Mouse (Mus musculus) CD4-positive, CD25-positive, alpha-beta regulatory T cell, adult 4 months (primary cell): ENCODE data around the gene Pold3. TPM values are rescaled to one million over a fixed set of nuclear protein-coding genes. Genes with fewer than 3 reads are reported as not detected.

Experiments
- ATAC-seq: one replicate; pipeline ENCODE4 v1.8.0; 2017
- polyA plus RNA-seq, 2 experiments: library from polyadenylated mRNA; unstranded; fragments of 100-300 nt; shearing (Covaris generic); gene quantifications; one replicate each; pipeline ENCODE4 v1.2.1; 2017

Gene Pold3
- 10 to 100 TPM; 37.3 to 46.3 TPM for polyA plus RNA-seq

DNA sequence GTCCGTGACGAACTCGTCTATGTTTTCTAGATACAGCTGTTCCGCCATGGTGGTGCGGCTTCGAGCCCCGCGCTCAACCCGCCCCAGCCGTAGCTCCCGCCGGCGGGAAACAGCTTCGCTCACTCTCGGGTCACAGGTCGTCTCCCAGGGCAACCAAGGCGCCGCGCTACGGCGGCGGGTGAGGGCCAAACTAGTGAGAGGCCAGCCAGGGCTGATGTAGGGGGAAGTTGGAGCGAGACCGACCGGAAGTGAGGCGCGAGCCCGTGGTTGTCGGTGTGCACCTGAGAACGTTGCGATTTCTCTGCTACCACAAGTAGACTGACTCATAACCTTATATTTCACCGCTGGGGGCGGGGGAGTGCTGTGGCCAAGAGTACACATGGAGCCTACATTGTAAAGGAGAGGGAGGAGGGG, at the start of gene Pold3:
Pold3 (minus strand) TSS at position 190 of the 414 bp plus-strand sequence.
- ATAC-seq = peak; percentile 95

DNA sequence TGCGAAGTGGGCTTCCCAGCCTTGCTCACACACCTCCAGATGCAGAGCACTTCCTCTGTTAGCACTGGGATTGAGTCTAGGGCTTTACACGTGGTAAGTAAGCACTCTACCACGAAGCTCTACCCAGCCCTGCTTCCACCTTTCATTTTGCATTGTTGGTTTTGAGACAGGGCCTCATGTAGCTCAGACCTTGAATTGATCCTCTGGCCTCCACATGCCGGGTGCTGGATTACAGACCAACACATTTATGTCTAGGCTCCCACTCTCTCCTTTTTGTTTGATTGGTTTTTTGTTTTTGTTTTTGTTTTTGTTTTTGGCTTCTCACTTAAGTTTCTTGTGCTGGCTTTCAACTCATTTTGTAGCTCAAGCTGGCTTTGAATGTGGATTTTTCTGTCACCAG, 49.4 kb upstream of the Pold3 start:
- ATAC-seq = no peak

DNA sequence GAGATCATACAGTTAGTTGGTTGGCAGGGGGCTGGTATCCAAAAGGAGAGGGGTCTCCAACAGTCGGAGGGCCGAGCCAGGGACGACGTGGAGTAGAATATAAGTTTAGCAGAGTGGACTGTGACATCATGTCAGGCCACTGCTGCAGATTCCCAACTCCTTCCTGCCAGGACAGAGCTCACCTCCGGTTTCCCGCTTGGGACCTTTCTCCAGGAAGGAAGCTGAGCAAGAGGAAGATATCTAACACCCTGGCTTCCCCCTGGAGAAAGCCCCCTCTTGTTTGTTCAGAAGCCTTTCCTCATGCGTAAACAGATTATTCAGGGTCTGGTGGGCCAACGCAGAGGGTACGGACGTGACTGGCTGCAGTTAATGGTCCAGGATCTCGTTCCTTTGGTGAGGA, 47.3 kb upstream of the Pold3 start:
- ATAC-seq = no peak

DNA sequence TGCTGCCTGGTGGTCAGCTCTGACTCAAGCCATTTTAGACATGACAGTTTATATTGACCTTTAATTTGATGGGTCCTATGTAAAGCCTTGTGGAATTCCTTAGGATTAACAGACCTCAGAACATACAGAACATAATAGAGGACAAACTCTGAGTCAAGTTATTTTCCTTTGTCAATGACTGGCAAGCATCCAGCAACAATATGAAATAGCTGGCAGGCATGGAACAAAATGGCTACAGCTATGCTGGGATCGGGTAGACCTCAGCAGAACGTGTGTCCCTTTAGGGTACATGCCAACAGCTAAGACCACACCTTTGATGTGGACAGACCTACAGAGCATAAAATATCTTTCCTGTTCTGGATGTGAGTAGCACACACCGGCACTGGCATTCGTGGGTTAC, 42.1 kb upstream of the Pold3 start:
- ATAC-seq = no peak

DNA sequence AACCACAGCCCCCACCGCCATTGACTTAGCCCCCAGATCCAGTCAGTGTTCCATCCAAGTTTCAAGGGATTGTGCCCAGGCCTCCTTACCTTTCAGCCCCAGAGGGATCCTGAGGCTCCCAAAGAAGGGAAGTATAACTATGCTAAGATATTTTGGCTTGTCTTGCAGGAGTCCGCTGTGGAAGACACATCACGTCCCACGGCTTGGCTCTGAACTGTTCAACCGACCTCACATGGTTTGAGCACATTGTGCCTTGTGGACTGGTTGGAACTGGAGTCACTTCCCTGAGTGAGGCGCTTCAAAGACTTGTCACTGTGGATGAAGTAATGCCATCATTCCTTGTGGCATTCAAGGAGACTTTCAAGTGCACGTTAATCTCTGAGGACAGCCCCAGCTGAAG, 38.6 kb upstream of the Pold3 start:
- ATAC-seq = no peak

DNA sequence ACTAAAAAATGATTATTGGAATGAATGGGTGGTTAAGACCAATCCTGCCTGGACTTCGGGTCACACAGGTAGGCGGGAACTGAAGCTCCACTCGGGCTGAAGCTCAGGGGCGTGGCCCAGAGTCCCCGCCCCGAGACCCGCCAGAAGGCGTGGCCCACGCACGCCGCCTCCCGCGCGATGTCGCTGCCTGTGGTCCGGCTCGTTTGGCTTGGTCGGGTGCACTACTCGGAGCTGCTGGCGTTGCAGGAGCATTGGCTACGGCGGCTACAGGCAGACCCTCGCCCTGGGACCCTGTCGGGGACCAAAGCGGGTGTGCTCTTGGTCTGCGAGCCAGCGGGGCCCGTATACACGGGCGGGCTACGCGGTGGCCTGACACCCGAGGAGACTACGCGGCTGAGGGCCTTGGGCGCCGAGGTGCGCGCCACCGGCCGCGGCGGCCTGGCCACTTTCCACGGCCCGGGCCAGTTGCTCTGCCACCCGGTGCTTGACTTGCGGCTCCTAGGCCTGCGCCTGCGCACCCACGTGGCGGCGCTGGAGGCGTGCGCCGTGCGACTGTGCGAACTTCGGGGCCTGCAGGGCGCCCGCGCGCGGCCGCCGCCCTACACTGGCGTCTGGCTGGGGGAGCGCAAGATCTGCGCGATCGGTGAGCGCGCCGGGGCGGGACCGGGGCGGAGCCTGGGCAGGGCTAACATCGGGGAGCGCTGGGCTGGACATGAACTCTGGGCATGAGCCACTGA, 37.9 kb upstream of the Pold3 start, which contains the start of gene Lipt2:
Lipt2 (plus strand) TSS at position 173 of the 737 bp plus-strand sequence.
- peak; percentile 95 for ATAC-seq

DNA sequence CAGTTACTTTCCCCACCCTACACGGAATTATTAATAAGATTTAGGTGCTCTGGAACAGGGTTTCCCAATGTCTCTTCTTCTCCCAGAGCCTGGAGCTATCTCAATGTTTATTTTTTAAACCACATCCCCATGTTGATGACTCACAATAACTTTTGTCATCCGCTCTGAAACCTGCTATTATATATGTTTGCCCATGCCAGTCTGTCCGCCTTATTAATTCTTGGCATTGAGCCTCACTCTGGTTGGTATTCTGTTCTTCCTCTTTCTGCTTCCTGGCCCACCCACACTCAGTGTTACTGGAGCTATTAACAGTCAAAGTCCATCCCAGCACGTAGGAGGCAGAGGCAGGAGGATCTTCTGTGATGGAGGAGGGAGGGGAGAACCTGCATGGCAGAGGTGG, 36.3 kb upstream of the Pold3 start:
- no peak for ATAC-seq

DNA sequence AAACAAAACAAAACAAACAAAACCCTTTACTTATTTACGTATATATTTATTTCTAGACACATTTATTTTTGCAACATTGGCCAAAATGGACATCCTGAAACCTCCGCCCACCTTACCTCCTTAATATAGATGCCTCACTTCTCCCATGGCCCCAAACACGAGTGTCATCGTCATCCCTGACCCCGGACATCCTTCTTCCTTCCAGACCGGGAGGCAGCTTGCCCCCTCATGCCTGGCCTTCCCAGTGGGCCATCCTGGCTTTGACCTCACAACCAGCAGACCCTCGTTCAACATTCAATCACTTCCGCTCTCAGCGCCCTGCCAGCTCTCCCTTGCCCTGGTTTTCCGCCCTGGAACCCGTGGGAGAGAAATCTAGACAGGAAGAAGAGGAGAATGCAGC, 29.3 kb upstream of the Pold3 start:
- no peak for ATAC-seq

DNA sequence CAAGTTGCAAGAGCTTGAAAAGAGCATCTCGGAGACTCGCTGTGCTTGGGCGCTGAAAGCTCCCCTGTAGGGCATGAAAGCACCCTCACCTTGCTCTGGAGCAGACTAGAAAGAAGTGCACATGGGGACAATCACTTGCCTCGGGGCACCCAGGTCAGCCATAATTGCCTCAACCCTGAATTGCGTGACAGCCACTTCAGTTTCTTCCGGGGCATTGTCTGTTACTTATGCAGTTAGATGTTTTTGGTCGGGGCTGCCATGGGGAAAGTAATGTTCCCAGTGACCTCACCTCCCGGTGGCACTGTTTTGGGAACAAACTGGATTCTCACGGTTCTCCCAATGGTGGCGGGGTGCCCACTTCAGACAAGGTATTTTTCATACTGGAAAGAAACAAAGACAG, 28.7 kb upstream of the Pold3 start:
- ATAC-seq = no peak

DNA sequence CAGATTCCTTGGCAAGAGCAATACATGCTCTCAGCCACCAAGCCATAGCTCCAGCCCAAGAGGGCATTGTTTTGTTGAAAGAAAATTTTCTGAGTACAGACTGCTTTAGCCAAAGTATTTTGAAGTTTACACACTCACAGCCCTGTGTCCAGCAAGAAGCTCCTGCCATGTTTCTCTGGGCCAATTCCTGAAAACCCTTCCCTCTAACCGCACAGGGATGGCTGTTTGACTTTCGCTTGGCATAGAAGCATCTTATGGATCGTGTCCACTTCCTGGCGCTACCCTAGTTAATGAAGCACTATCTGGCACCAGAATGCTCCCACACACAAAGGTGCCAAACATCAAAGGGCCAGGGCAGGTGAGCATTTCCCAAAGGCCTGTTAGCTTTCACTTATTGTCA, 27.2 kb upstream of the Pold3 start:
- ATAC-seq = no peak

DNA sequence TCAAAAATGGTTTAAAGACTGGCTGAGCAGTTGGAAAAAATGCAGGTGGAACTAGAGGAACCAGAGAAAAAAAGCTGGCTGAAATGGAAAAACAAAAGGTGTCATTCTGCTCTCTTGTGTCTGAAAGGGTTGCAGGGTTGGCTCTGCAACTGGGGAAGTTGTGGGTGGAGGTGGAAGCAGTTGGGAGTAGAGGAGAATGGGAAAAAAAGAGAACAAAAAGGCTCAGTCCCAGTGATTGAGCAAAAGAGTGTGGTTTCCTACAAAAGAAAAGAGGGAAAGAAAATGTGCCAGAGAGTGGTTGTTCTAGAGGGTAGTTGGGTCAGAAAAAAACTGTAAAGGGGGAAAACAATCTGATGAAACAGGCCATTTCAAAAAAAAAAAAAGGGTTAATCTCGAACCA, 19.2 kb upstream of the Pold3 start:
- ATAC-seq = no peak

DNA sequence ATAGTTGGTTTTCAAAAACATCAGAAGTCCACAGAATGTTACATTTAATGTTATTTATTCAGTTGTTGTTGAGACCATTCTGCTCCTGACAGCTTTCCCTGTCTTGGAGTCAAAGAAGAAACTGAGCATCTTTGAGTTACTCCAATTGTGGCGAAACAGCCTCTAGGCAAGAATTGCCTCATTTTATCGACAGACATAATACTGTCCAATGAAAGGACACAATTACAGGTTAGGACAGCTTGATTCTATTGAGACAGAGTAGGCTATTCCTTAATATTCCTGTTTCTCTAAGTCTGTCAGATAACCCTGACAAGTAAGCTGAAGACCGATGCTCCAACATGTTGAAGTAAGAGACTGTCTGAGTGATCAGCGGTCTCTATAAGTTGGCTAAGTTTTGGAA, 16.7 kb upstream of the Pold3 start:
- ATAC-seq = no peak

DNA sequence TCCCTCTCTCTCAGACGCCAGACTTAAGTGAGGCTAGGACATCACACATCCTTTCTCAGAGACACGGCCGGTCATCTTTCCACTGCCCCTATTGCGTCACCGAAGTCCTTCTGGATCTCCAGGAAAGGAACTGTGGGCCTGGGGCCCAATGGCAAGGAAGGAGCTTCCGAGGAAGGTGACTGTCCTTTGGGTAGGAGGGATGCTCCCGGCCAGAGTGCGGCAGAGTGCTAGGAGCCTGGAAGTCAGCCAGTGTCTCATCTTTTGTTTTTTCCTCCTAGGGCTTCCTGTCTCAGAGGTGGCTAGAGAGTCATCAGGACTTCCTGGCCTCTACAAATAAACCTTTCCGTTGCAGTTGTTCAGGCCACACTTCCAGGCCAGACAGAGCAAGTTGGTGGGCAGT, 15.7 kb upstream of the Pold3 start:
- no peak for ATAC-seq

DNA sequence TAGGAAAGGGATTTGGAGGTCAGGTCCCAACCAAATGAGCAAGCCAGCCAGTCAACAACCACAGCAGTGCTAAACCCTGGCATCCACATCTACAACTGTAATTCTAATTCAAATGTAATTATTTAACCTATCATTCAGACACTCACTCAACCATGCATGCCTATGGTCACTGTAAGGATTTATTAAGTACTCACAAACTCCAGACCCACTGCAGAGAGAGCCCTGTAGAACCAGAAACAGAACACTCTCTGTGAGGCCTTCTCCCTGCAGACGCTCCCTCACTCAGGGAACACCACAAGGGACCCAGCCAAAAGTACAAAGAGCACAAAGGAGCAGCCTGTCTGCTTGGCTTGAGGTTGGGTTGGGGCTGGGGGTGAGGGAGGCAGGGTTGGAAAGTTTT, 11.0 kb upstream of the Pold3 start:
- ATAC-seq = no peak

DNA sequence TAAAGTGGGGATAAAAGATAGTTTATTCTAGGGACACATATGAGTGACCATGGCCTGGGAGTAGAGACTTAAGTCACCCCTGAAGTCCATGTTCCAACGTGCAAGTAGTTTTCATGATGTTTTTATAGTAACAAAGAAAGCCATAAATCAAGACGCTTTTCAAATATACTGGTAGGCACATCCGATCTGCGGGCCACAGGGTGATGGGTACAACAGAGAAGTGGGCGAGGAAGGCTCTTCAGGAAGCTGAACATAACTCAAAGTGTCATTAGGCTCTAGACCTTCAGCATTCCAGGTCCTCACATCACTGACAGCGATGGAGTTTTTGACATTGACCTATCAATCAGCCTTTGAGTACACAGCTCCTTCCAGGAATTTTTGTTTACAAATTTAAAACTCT, 9.2 kb upstream of the Pold3 start:
- no peak for ATAC-seq

DNA sequence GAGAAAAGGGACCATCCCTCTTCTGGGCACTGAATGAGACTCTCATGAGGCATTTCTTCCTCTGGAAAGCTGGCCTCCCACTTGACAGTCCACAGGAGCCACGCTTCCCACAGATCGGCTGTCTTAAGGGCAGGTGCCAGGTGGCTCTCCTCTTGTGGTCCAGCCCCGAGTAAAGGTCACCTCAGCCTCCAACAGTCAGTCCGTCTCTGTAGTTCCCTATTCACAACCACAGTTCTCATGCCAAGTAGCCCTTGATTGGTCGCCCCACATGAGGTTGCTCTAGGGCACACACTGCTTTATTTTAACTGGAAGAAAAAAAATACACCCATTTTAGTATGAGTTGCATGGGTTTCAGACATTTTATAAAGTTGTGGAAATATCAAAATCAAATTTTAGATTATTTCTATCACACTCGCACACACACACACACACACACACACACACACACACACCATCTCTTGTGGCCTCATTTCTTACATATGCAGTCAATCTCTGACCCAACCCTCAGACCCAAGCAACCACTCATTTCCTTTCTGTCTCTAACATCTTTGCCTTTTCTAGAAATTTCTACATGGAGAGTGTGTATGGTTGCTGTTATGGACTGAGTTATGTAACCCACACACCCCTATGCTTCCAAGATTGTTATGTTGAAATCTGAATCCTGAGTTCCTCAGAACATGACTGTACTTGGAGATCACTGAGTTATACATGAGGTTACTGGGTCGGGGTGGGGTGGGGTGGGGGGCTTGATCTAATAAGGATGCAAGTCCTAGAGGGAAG, 7.1 kb upstream of the Pold3 start:
- ATAC-seq = no peak

DNA sequence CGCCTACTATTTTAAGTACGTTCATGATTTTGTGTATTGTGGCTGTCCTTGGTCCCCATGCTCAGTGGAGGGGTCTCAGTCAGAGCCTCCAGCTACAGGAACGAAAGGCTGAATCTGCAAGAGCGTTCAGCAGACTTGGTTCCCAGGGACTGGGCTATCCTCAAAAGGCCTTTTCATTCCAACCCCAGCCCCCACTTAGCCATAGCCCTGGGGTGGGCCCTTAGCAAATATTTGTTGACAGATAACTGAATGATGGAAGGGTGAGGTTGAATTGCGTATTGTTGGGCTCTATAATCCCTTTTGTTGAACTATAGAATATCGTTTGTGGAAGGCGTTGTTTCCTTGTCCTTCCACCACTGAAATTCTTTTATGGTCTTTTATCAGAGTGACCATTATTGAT, 5.1 kb upstream of the Pold3 start:
- ATAC-seq = no peak

DNA sequence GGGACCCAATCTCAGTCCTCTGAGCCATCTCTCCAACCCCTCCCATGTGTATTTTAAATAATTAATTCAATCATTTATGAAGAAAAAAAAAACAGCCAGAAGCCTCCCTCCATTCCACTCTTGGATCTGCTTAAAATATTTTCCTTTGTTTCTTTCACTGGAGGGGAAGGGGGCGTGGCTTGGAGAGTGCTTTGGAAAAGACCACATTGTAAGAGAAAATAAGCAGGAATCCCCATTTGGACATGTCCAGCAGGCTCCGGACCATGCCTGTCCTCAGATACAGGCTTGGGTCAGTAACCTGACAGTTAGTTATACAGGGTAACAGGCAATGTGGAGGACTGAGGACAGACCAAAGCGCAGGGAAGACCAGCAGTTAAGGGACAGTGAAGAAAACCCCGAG, 3.8 kb upstream of the Pold3 start:
- ATAC-seq = no peak

DNA sequence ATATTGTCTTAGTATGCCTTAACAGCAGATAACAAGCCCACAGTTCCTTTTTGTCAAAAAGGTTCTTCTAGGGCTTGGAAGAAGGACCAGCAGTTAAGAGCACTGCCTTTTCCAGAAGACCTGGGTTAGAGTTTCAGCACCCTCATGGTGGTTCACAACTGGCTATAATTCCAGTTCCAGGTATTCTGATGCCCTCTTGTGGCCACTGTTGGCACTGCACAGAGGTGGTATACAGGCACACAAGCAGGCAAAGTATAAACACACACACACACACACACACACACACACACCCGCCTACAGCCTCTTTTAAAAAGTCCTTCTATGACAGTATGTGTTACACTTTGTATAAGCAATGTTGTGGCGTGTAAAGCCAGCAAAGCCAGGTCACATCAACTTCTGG, 2.8 kb upstream of the Pold3 start:
- ATAC-seq = no peak

DNA sequence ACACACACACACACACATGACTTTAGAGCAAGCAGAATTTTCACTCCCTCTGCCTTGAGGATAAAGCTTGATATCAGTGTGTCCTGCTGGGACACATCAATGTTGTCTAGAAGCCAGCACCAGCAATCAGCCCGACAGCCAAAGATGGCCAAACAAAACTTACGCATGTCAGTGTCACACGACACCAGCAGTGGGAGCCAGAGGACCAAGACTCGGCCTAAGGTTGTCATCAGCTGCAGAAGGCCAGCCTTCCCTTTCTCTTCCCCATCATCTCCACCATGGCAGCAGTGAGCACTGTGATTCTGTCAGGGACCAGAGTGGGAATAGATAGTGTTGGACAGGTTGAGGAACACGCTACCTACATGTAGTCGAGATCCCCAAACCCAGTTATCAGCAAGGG, 2.1 kb upstream of the Pold3 start:
- ATAC-seq = no peak

DNA sequence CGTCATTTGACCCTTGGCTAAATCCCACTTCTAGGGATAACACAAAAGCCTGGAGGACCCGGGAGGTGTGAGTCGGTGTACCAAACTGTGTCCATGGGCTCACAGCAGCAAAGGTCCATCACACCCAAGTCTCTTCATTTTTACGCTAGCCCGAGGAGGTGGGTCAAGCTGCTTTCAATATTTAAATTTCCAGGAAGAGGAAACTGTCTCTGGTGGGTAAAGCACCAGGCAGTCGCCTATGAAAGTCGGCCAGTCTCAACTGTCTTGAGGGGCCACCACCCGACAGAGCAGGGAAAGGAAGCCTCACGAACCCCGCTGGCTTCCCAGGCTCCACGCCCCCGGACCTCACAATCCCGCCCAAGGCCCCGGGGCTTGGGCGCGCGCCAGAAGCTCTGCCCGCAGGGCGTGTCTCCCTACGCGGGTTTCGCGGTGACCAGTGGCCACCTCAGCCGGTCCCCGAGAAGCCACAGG, 539 bp downstream of the Pold3 start:
- ATAC-seq = no peak

DNA sequence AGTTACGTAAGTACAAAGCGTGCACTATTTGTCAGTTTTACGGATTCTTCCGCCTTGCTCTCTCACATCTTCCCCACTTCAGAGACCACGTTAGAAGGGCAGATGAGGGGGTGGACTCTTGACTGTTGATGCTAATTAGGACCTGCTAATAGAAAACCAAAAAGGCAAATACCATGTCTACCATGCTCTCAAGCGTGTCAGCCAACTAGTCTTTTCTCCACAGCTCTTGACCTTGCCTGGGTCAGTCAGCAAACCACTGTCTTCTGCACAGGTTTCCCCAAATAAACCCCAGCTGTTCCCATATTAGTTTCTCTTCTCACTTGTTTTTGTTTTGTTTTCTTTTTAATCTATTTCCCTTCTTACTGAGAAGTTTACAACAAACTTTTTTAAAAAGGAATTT, 7.1 kb downstream of the Pold3 start:
- no peak for ATAC-seq

DNA sequence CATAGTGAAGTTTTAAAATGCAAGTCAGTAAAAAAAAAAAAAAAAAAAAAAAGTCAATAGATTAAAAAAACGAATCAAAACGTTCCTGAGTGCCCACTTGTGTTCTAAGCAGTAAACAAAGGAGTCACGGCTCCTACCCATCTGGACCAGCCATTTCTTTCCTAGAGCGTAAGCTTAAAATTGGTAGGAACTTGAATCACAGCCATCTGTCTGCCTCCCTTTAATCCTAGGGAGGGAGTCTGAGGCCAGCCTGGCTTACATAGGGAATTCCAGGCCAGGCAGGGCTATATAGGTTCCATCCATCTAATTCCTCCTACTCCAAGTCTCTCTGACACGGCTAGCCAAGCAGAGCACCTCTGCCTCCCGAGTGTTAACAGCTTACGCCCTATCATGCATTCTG, 7.5 kb downstream of the Pold3 start:
- no peak for ATAC-seq

DNA sequence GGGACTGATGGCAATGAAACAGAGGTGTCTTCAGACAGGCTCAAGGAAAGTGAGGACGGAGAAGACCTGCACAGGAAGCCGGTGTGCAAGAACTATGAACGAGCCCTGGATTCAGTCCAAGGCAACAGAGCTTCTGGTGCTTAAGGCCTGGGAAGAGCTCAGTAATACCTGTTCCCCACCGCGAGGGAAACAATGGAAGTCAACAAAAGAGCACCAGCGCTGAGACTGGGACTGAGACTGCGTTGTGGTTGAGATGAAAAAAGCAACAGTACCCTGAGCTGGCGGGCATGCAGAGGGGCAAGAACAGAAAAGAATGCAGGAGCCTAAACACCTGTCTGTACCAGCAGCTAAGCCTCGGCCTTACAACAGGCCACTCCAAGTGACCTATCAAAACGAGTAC, 9.9 kb downstream of the Pold3 start:
- ATAC-seq = no peak
